Mouse (Mus musculus) cerebellum, postnatal 36 days (tissue): Measurements from ENCODE around the gene Vmn1r195.
"Not testable (repeated sequence)": the region's sequence is repeated elsewhere in the genome, so short reads cannot be mapped to it uniquely, and the experiment has no call there.

Experiments
- DNase-seq, 2 experiments: peaks; one replicate each; pipeline ENCODE4 v3.0.0; 2021 to 2022; ENCODE audit warnings: mixed read lengths in 2 of 2

The Vmn1r195 gene

DNA sequence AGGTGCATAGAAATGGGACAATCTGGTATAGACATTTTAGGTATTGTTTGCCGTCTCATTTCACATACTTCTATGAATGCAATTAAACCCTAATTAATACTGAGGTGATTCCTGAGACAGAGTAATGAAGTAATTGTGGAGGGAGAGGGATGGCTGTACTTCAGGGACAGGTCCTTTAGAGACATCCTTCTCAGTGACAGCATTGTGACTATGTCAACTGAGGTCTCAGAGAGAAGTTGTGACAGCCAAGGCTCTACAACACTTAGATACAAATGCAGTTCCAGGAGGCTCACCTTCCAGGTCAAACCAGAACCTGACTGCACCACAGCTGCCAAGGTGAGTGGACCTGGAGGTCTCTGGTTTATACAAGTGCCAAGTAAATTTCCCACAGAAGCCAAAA lies at the start of gene Vmn1r195:
TSS of gene Vmn1r195 (plus strand) at position 301 of the 400 bp plus-strand sequence.
- not testable (repeated sequence) for DNase-seq

DNA sequence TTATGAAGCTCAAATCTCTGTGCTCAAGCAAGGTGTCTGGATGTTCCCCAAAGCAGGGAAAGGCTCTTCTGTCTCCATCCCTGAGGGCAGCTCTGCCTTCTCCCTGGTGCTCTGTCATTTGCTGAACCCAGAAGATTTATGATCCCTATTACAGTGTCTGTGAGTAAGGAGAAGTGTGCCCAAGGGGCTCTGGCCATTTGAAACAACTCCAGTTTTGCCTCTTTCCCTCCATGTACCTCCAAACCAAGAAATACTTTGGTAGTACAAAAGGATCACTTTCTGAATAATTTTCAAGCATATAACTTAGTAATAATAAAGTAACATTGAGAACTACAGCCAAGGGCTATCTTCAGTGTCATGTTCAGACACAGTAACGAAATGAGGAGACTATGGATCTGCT lies 47.3 kb upstream of the Vmn1r195 start, which contains the start of gene Vmn1r193:
TSS of gene Vmn1r193 (minus strand) at position 101 of the 400 bp plus-strand sequence.
- not testable (repeated sequence) for DNase-seq

DNA sequence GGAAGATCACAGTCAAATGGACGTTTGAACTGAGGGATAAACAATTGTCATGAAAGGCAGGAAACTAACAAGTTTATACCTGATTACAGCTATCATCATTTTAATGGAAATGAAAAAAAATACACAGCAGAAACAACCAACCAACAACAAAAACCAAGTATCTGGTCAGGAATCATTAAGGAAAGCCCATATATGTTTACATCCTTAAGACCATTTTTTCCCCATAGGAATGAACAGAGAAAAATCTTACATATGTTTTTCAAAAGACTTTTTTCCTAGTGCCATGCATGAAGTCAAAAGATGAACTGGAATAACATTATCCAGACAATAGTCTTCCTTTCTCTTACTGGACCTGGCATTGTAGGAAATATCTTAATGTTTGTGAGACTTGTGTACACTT lies 26.4 kb upstream of the Vmn1r195 start, which contains the start of gene Vmn1r194:
TSS of gene Vmn1r194 (plus strand) at position 301 of the 400 bp plus-strand sequence.
- DNase-seq = no peak

DNA sequence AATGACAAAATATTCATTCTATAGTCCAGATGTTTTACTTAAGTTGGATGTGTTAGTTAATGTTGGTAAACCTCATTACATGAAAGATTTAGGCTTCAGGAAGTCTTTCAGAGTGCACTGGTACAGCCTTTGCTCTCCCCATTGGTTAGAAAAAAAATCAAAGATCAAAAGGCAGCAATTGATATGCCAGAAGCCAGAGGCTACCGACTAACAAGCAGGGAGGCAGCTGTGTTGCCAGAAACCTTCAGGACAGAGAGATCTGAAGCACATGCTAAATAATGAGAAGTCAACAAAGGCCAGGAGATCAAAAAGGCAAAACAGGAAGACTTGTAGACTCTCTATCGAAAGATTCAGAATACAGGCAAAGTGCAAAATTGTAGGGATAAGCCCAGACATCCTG lies 1.4 kb downstream of the Vmn1r195 start:
- DNase-seq = no peak

DNA sequence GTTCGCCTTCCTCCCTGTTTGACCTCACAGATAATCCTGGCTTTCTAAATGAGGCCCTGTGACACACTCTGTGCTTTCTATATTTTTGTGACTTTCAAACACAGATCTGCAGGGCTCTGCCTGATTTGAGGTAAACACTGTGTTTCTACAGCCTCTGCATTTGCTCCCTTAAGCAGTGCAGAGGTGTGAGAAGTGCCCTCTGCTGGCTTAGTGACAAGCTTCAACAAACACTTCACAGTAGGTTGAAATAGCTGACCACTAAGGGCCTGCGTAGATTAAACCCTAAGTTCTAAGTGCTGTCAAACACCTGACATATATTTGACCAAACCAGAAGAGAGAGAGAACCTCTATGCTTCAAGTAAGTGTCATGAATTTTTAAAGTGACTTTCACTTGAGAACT lies 14.3 kb downstream of the Vmn1r195 start:
- DNase-seq = no peak

DNA sequence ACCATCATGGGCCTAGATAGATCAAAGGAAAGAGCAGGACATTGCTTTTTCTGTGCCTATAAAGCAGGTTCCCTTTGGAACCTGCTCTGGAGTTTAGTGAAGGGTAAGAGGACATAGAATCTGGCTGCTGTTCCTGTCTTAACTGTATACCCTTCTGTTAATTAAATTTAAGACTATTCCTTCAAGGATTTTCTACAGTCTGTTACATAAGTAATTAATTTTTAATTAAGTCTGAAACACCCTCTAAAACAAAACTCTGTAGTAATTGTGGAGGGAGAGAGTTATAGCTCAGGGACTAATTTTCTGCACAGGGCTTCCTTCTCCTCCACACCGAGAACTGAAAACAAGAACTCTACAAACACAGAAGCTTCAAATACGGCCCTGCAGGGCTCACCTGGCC lies 19.3 kb downstream of the Vmn1r195 start, which contains the start of gene Vmn1r196:
TSS of gene Vmn1r196 (plus strand) at position 301 of the 400 bp plus-strand sequence.
- no peak for DNase-seq

DNA sequence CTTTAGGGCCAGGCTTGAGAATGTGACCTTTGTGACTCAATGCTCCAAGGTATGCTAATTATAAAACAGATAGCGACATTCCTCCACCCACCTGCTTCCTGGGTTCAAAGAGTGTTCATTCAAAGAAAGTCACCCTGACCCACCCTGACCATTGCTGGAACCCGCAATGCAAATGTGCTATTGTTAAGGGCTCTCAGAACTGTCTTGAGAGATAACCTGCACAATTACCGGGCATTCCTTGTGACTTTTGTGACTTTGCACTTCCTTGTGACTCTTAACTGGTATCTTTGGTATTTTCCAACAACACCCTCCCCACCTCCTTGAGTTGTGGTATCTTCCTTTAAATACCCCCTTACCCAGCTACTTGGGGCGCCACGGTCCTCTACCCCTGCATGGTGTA lies 37.8 kb downstream of the Vmn1r195 start:
- DNase-seq = not testable (repeated sequence)

DNA sequence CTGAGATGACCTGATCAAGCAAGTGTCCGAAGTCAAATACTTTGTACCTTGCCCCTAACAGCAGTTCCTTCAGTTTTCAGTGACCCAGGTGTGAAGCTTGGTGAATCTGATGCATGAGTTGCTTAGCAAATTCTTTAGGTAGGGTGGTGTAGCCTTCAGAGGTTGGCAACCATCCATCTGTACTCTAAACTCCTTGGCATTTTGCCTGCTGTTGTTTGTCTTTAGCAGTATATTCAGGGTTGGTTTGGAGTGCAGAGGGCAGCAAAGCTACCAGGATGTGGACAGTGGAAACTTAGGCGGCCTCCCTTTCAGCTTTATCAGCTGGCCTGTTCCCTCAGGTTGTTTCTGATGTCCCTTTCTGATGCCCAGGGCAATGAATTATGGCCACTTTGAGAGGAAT lies 45.0 kb downstream of the Vmn1r195 start:
- no peak for DNase-seq

DNA sequence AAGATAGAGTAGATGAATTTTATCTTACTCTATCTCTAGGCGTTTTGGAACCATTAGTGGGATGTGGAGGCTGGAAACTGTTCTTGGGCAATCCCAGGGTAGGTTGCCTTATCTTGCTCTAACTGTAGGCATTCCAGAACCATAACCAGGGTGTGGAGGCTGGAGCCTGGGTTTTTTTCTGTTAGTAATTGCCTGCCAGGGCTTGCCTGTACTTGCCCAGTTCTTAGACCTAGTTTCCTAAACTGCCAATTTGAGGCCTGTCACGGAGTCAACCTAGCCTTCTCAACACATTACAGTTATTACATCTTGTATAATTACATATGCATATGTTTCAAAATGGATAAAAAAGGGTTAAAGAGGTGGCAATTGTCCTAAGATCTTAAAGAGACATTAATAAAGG lies 47.0 kb downstream of the Vmn1r195 start:
- no peak for DNase-seq

DNA sequence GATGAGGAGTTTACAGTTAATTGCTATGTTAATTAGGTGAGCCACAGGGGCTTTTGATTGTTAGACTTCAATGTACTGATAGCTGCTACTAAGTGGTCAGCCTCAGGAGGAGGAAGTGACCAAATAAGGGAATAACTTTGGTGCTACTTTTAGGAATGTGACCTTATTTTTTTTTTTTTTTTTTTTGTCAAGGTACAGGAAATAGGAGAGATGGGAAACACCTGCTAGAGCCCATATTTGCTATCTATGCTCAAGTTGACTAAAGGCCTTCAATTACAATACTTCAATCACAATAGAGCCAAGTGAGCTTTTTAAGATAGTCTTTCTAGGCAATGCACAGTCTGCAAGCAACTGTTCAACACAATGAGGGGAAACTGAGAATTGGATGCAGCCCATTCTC lies 49.8 kb downstream of the Vmn1r195 start:
- DNase-seq = no peak

DNA sequence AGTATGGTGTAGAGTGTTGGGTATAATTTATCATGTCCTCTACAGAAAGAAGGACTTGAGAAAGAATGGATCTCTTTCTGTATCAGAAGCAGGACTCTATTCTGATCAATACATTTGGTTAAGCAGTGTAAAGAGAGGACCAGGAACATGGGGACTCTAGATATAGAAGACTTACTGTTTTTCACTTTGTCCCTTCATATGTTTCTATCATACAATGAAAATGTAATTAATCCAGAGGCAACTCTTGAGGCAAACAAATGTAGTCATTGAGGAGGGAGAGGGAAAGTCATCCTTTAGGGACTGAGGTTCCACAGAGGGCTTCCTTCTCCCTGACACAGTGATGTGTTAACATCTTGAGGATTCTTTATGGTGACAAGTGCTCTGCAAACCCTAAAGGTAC lies 54.0 kb downstream of the Vmn1r195 start, which contains the start of gene Vmn1r197:
TSS of gene Vmn1r197 (plus strand) at position 301 of the 400 bp plus-strand sequence.
- DNase-seq = no peak
